Mouse (Mus musculus): ENCODE results near the gene Cygb.
"Not testable (repeated sequence)": the region's sequence is repeated elsewhere in the genome, so short reads cannot be mapped to it uniquely, and the experiment has no call there.

Cygb gene

DNA sequence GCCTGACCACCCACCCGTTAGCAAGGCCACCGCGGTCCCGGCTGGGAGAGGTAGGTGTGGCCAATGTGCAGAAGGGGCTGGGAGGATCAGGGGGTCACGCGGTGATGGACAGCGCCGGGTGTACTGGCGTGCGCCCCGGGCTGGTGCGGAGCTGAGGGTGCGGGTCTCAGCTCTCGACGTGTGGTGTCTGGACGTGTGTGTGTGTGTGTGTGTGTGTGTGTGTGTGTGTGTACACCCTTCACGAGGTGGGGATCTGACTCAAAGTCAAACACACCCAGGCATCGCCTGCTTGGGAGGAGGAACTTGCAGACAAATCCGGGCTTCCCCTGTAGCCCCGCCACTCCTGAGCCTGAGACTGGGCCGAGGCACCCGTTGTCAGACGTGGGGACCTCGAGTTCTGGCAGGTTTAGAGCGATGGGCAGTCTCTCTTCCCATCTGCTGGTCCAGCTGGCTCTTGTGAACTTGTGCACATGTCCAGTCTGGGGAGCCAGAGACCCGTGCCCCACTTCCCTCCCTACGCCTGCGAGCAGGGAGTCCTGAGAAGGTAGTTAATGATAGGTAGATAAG is at the start of gene Cygb:
TSS of gene Cygb (minus strand) at position 59 of the 567 bp plus-strand sequence.
- DNase-seq (ENCODE audit: low spot score in 2 of 2): no peak

DNA sequence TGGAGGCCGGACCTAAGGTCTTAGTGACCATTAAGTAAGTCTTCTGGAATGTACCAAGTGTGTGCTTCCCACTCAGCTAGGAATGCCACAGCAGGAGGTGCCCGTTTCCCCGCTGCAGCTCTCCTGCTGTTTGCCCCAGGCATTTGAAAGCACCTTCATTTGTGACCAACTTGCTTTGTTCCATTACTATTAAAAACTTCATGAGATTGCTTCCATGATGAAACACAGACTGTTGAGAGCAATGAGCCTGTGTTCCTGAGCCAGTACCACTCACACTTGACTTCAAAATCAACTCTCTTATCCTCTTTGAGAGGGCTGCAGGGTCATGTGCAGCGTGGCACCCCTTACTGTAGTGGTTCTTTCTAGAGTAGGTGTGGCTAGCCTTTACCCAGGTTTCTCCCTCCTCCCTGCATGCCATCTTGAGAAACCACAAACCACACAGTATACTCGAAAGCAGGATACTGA is 47.3 kb upstream of the Cygb start:
- no peak for DNase-seq (ENCODE audit: low spot score in 2 of 2)

DNA sequence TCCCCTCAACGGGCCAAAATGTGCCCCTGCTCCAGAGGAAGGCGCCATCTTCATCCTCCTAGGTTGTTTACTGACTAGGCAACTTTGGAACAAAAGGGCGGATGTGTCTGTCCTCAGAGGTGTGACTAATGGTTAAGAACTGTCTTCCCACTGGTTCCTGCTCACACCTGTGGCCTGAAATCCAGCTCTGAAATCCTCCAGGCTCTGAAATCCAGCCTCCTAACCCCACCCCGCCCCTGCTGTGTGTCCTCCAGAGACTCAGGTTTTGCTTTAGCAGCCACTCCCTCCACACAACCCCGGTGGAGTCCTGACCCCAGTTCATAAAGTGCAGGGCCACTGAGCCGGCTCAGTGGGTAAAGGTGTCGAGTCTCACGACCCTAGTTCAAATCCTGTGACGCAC is 43.4 kb upstream of the Cygb start:
- no peak for DNase-seq (ENCODE audit: low spot score in 2 of 2)

DNA sequence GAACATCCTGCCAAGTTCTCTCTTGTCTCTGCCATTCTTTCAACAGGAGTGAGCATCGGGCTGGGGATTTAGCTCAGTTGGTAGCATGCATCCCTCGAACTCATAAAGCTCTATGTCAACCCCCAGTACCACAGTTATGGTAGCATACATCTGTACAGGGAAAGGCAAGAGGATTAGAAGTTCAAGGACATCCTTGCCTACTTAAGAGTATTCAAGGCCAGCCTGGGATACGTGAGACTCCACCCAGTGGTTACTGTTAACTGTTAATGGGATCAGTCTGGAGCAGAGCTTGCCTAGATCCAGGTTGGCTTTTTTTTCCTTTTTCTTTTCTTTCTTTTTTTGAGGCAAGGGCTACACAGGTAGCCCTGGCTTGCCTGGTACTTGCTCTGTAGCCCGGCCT is 42.3 kb upstream of the Cygb start:
- DNase-seq (ENCODE audit: low spot score in 2 of 2): no peak

DNA sequence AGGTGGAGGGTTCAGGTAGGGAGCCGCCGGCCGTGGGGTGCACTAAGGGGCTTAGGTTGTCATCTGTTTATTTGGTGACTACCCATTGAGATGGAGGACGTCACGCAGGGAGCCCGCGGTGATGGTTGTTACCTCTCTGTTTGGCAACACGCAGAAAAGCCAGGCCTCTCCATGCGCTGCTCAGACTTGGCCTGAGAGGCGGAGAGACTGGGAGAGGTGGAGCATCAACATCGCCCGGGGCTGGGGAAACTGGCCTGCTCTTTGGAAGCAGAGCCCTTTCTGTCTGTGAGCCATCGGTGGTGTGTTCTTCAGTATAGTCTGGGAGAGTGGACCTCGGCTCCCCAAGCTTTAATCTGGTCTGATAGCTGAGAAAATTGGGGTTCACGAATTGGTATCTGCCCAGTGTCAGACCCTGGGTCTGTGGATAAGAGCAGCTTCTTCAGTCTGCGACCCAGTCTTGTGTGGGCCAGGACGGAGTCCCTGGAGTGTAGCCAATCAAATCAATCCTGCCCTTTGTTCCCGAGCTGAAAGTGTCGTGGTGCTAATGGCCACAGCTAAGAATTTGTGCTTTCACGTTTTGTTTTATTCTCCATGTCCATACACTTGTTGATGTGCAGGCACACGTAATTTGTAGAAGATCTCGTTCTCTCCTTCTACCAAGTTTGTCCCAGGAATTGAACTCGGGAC is 41.2 kb upstream of the Cygb start:
- no peak for DNase-seq (ENCODE audit: low spot score in 2 of 2)

DNA sequence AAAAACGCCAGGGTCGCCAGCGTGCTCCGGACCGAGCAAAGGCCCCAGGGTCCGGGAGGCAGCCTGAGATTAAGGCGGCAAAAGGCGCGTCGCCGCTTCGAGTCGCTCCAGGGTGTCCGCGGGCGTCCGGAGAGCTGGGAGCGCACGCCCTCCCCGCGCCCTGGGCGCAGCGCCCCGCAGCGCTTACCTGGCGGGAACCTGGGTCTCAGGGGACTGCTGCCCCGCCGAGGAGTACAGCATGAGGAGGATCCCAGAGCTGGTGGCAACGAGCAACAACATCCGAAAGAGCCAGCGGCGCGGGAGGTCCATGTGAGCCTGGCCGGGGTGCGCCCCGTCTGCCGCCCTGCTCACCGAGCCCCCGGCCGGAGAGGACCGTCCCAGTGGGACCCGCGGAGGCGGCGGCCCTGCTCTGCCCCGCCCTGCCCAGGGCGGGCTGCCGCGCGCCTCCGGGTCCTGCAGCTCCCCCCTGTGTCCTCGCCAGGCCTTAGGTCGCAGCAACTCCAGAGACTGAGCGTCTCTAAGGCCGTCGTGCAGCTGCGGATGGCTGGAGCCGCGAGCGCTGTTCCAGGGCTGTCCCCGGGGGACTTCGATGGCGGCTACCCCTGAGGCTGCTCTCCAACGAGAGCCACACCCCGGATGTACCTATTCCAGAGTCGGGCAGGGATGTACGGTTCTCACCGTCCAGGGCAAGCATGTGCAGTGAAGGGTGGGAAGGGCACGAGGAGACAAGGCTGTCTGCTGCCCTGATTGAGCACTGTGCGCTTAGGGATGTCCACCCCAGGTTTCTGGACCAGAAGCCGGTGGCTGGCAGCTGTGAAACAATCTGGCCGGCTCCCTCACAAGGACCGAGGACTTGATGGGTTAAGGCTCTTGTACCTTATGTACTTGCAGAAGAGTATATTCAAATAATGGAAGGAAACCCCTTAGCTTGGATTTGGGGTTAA is 40.4 kb upstream of the Cygb start:
- DNase-seq (ENCODE audit: low spot score in 2 of 2): no peak

DNA sequence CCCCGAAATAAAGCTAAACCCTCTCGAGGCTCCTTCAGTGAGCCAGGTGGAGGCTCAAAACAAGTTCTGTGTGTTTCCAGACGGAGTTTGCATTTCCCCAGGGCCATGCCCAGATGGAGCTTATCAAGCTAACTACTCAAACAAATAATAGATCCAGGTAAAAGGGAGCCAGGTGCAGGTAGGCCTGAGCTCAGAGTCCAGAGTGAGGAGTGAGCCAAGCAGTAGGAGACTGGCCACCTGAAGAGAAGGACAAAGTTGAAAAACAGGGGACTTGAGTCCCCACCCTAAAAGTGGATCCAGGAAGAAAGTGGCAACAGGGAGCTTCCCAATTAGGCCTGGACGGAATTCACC is 39.8 kb upstream of the Cygb start:
- no peak for DNase-seq (ENCODE audit: low spot score in 2 of 2)

DNA sequence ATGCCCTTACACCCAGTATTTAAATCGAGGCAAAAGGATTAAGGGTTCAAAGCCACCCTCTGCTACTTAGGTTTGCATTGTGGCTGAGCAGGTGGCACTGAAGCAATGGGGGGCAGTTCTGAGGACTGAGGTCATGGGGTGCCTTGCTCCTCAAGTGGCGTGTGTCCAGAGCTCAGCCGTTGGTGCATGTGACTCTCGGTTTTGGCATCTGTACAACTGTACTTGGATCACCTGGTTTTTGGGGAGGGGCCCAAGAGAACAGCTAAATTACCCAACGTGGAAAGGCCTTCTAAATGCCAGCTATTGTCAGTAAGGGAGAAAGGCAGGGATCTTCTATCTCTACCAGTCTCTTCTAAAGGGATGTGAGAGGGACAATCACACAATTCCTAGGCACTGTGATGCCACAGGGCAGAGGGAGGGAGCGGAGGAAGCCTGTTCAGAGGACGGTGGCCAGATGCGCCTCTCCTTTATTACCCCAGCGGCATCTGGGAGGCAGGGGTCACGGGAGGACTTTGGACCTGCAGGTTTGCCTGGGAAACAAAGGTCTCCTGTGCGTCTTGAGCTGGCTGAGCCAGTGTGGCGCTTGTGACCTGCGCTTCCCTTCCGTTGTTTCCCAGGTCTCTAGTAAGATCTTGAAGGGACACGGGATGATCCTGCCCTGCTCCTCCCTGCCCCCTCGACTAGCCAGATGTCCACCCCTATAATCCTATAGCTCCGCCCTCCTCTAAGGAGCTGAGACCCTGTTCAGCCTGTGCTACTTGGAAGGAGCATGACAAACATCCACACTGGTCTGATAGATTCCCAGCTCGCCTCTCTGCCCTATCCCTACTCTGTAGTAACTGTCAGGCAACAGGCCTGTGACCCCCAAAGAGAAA is 36.8 kb upstream of the Cygb start:
- DNase-seq (ENCODE audit: low spot score in 2 of 2): no peak

DNA sequence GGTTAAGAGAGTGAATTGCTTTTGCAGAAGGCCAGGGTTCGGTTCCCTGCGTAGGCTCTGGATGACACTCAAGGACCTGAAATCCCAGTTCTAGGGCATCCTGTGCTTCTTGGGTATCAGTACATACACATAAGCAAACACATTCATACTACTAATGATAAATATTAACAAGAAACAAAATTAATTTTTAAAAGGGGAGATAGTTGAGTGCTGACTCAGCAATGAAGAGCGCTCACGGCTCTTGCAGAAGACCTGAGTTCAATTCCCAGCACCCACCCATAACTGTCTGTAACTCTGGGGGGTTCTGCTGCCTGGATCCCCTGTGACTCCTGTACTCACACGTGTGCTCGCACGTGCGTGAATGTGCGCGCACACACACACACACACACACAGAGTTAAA is 35.5 kb upstream of the Cygb start:
- DNase-seq (ENCODE audit: low spot score in 2 of 2): no peak

DNA sequence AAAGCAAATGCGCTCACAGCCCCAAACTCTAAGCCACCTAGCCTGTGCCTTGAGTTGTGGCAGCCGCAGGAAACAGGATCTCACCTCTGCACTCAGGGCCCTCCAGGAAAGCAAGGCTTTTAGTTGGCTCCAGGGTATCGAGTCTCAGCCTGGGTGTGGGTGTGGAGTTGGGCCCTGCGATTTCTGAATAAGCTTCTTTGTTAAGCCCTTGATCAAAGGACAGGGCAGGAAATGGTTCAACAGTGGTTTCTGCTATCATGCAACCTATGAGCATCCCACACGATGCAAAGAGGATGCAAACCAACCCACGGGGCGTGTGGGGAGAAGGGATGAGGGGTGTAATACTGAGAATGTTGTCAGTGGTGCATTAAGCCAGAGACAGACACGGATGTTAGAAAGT is 33.8 kb upstream of the Cygb start:
- DNase-seq (ENCODE audit: low spot score in 2 of 2): no peak

DNA sequence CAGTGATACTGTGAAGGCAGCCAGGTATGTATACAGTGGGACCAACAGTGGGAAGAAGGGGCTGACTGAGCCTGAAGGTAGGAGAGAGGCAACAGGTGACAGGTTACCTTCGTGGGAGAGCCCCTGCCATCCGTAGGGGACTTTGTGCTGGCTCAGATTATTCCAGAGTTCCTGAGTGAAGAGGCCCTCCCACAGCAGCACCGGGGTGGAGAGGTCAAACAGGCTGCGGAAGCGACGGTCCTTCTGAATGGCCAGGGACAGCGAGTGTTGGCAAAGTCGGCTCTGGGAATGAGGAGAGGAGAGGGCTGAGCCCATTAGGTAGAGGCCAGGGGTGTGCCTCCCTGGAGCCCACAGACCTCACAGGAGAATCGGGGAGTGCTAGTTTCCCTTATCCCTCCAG is 31.6 kb upstream of the Cygb start:
- DNase-seq (ENCODE audit: low spot score in 2 of 2): no peak

DNA sequence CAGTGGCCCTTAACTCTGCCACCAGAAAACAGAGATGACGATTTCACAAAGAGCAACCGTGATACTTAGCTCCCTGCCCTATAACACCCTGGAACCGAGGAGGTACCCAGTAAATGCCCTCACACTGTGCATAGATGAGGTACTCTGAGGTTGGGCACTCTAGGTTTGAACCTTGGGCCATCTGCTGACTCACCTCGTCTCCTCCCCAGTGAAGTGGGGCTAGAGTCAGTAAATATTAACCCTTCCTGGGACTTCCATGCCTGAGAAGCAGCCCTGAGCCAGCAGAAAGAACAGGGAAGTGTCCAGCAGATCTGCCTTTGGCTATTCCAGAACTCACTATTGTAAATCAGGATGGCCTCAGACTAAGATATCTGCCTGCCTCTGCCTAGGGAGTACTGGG is 29.7 kb upstream of the Cygb start:
- no peak for DNase-seq (ENCODE audit: low spot score in 2 of 2)

DNA sequence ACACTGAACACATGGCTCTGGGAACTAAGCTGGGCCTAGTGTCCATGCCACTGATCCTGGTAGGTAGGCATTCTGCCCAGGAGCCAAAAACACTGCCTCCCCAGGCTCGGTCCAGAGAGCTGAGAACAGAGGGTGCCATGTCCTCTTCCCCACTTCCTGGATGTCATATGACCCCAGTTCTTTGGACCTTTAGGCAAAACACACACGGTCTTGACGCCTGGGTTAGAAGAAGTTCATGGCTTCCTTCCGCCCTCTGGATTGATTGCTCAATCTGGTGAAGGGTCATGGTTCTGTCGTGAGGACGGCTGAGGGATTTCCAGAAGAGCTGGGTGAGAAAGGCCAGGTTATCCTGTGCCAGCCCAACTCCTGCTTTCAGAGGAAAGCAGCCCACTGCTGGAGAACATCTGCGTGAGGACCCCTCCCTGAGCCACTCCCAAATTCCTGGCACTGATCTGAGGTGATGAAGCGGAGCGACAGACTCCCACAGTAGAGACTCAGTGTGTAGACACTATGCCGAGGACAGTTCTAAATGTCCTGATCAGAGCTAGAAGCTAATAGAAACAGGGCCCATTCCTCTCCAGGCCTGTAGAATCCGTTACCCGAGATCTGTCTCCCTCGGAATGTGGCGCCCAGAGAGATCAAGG is 28.5 kb upstream of the Cygb start:
- DNase-seq (ENCODE audit: low spot score in 2 of 2): no peak

DNA sequence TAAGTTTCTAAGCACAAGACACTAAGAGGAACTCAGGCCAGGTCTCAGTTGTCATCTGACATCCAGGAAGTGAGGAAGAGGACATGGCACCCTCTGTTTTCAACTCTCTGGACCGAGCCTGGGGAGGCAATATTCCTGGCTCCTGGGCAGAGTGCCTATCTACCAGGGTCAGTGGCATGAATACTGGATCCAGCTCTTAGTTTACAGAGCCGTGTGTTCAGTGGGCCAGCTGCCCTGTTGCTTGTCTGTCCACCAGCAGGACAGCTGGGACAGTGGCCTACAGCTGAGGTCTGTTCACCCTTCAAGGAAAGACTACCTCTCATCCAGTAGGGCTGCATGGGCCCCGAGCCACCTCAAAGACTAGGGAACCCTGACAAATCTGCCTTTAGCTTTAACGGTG is 27.0 kb upstream of the Cygb start:
- DNase-seq (ENCODE audit: low spot score in 2 of 2): no peak

DNA sequence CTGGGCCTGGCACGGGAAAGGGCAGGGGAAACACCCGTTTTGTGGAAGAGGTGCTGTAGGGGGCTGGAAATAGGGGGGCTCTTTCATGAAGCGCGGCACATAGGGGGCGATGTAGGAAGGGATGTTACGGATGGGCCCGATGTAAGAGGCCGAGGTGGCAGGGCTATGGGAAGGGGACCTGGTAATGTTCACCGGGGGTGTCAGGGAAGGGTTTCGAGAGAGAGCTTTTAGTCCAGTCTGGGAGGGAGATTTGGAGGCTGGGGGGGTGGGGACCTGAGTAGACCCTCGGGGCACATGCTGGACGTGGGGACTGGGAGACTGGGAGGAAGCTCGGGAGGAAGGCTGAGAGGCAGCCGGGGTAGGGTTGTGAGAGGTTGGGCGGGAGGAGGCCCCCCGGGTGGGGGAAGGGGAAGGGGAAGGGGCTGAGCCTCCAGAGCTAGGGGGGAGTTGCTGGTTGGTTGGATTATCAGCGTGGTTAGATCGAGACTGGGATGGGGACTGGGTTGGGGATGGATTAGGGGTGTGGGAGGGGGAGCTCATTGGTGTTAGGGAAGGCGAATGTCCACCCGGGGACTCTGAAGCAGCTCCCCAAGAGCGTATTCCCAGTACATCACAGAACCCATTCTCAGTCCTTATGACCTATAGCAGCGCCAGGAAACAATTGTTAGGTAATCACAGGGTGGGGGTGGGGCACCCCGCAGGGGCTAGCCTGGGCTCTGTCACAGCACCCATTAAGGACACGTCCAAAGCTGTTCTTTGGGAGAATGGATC is 26.4 kb upstream of the Cygb start:
- DNase-seq (ENCODE audit: low spot score in 2 of 2): no peak

DNA sequence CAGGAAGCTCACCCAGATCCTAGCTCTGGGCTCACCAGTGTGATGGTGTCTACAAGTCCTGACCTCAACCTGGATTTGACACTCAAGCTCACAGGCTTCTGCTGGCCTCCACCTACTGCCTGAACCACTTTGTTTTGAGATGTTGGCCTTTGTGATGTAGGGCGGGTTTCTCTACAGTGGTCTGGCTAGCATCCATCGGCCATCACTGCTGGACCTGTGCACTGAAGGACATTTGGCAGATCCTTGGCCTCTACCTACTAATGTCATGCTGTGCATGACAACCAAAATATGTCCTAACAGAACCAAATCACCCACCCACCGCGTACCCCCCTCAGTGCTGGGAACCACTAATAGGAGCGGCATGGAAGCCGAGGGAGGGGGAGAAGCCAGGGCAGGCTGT is 25.0 kb upstream of the Cygb start:
- no peak for DNase-seq (ENCODE audit: low spot score in 2 of 2)

DNA sequence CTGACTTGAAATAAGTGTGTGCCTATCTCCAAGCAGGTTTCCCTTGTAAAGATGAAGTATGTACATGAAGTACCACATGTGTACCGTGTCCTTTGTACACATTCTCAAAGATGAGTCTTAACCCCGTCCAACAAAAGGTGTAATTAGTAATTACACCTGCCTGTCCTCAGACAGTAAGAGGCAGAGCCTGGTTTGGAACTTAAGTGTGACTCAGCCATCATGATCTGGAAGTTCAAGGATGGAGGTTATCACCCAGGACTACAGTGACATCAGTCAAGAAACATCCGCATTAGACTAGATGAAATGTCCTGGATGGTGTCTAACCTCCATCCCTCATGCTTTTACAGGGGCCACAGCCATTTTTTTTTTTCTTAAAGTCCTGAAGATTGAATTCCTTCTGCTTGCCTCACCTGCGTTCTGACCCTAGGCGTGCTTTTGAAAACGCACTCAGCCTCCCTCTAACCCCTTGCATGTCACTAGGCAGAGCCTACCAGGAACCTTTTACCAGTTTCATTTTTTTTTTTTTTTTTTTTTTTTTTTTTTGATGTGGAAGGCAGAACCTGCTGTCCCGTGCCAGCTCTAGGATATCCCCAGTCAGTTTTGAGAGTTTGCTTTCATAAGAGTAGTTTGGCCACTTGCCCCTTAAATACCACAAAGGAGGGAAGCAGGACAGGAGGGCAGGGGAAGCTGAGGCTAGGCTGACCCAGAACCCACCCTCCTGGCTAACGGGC is 23.8 kb upstream of the Cygb start:
- DNase-seq (ENCODE audit: low spot score in 2 of 2): no peak

DNA sequence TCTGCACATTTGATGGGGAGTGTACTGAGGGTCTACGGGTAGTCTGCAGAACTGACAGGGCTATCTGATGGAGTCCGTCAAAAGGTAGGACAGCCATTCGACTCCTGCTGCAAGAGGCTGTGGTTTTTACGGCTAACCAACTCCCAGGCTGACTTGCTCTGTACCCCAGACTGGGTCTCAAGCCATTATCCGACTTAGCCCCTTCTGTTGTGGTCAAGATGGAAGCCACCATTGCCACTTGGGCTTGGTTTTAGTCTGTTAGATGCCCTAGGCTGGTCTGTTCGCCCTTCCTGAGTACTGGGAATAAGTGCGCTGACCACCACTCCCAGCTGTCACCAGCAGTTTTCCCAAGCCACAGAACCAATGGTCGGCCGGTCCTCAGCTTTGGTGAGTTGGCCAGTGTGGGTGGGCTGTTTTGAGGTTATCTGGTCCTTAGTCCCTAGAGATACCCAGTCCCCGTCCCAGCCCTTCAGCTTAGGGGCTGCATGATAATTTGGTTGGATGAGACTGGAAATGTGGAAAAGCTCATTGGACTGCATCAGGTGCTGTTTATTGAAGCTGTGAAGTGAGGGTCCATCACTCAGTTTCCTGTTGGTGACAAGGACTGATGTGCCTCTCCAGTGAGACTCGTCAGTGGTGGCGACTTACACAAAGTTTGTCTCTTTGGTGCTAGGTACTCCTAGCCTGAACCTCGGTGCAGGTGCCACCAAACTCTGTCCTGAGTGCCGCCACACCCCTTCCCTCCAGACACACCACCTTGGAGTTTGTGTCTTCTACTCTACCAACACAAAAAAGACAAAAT is 22.3 kb upstream of the Cygb start:
- no peak for DNase-seq (ENCODE audit: low spot score in 2 of 2)

DNA sequence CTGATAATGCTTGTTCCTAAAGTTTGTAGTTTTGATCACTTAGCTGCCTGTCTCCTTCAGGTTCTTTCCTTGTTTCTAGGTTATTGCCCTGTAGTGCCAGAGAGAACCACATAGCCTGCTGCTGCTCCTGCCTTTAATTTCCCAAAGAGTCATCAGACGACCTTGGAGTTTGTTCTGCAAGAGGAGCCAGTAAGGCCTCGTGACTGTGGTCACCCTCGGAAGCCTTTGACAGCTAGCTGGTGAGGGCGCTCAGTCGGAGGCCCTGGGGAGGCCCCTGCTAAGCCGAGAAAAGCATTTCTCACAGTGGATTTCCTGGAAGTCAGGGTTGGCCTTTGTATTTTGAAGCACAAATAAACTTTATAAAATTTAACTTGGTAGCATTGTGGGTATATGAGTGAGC is 21.3 kb upstream of the Cygb start:
- DNase-seq (ENCODE audit: low spot score in 2 of 2): not testable (repeated sequence)

All from frontal cortex, postnatal 14 days (tissue).